Mouse (Mus musculus): Measurements from ENCODE around the gene Tmed1. TPM values are rescaled to one million over a fixed set of nuclear protein-coding genes. Genes with fewer than 3 reads are reported as not detected.

The Tmed1 gene
- polyA plus RNA-seq, 2 experiments = 16.3 to 24.8 TPM

- TF ChIP-seq EP300 (IDR thresholded peaks at IDR 0.05; ENCODE audit: low read depth) = no peak
- peak; percentile 3; the same call in 1 of the 2 replicates for TF ChIP-seq CTCF (IDR thresholded peaks at IDR 0.05; ENCODE audit: low read depth)
- no peak overlapping the region for H3K9ac ChIP-seq (replicated peaks)
- H3K27ac ChIP-seq = no peak overlapping the region
- no peak for ATAC-seq (ENCODE audit: insufficient read depth)
- H3K9me3 ChIP-seq (ENCODE audit: control insufficient read depth, low read length) = no peaks in the 10 kb centered on the region
- peaks cover 7 to 24% of the 10 kb centered on the region in 2 experiments for H3K4me1 ChIP-seq (replicated peaks; ENCODE audit: control insufficient read depth in 2 of 2, insufficient read depth in 2 of 2, low read length in 1 of 2)
- DNase-seq (ENCODE audit: low read depth in 3 of 3, low spot score in 3 of 3) = no peak
- H3K4me2 ChIP-seq (ENCODE audit: low read depth) = no peak overlapping the region
- no peaks in the 10 kb centered on the region for H3K27me3 ChIP-seq (ENCODE audit: control insufficient read depth, insufficient read depth, low read length)
- WGBS (ENCODE audit: insufficient replicate concordance) = 93% methylated on average over 4 of the region's 4 CpGs
- H3K4me3 ChIP-seq (ENCODE audit: insufficient read depth in 1 of 2, low read depth in 2 of 2, low read length in 2 of 2) = no peak overlapping the region
- H3K36me3 ChIP-seq (replicated peaks; ENCODE audit: control insufficient read depth, insufficient read depth, low read depth) = peaks cover 2% of the 10 kb centered on the region; the same call in 1 of the 2 replicates
Measured at GRCm38 (mm10) chr9:21513466-21513865, 3.4 kb upstream of the Tmed1 start.

GRCm38 (mm10) chr9:21511052-21511451, 1.0 kb upstream of the Tmed1 start:
- ATAC-seq (ENCODE audit: insufficient read depth) = no peak
- H3K27me3 ChIP-seq (ENCODE audit: control insufficient read depth, insufficient read depth, low read length) = no peaks in the 10 kb centered on the region
- peaks cover 7 to 22% of the 10 kb centered on the region in 2 experiments for H3K4me1 ChIP-seq (replicated peaks; ENCODE audit: control insufficient read depth in 2 of 2, insufficient read depth in 2 of 2, low read length in 1 of 2)
- no peaks in the 10 kb centered on the region for H3K9me3 ChIP-seq (ENCODE audit: control insufficient read depth, low read length)
- TF ChIP-seq EP300 (IDR thresholded peaks at IDR 0.05; ENCODE audit: low read depth) (no peak), CTCF (IDR thresholded peaks at IDR 0.05; ENCODE audit: low read depth) (no peak)
- WGBS (ENCODE audit: insufficient replicate concordance) = 61% methylated on average over 9 of the region's 9 CpGs
- peak overlapping the region; percentile 87 for H3K4me2 ChIP-seq (ENCODE audit: low read depth)
- H3K9ac ChIP-seq (replicated peaks) = peak overlapping the region; percentile 66; the same call in 1 of the 2 replicates
- H3K27ac ChIP-seq = peak overlapping the region; percentile 83
- peak overlapping the region; percentile 61 to 94 for H3K4me3 ChIP-seq (ENCODE audit: insufficient read depth in 1 of 2, low read depth in 2 of 2, low read length in 2 of 2)
- no peak for DNase-seq (ENCODE audit: low read depth in 3 of 3, low spot score in 3 of 3)
- H3K36me3 ChIP-seq (replicated peaks; ENCODE audit: control insufficient read depth, insufficient read depth, low read depth) = peaks cover 13% of the 10 kb centered on the region

- peaks cover 16% of the 10 kb centered on the region for H3K36me3 ChIP-seq (replicated peaks; ENCODE audit: control insufficient read depth, insufficient read depth, low read depth)
- peak overlapping the region; percentile 87 for H3K4me2 ChIP-seq (ENCODE audit: low read depth)
- H3K4me3 ChIP-seq (ENCODE audit: insufficient read depth in 1 of 2, low read depth in 2 of 2, low read length in 2 of 2) = peak overlapping the region; percentile 61 to 94
- H3K9ac ChIP-seq (replicated peaks) = peak overlapping the region; percentile 66
- H3K4me1 ChIP-seq (replicated peaks; ENCODE audit: control insufficient read depth in 2 of 2, insufficient read depth in 2 of 2, low read length in 1 of 2) = peaks cover 7 to 22% of the 10 kb centered on the region in 2 experiments
- TF ChIP-seq EP300 (IDR thresholded peaks at IDR 0.05; ENCODE audit: low read depth) (no peak), CTCF (IDR thresholded peaks at IDR 0.05; ENCODE audit: low read depth) (no peak)
- peak overlapping the region; percentile 83 for H3K27ac ChIP-seq
- H3K27me3 ChIP-seq (ENCODE audit: control insufficient read depth, insufficient read depth, low read length) = no peaks in the 10 kb centered on the region
- 4% methylated on average over 7 of the region's 7 CpGs for WGBS (ENCODE audit: insufficient replicate concordance)
- no peak for ATAC-seq (ENCODE audit: insufficient read depth)
- DNase-seq (ENCODE audit: low read depth in 3 of 3, low spot score in 3 of 3) = no peak
- H3K9me3 ChIP-seq (ENCODE audit: control insufficient read depth, low read length) = no peaks in the 10 kb centered on the region
Measured at GRCm38 (mm10) chr9:21510689-21511015, 600 bp upstream of the Tmed1 start.

GRCm38 (mm10) chr9:21508871-21509404, 1.1 kb downstream of the Tmed1 start:
- ATAC-seq (ENCODE audit: insufficient read depth) (no peak), DNase-seq (ENCODE audit: low read depth in 3 of 3, low spot score in 3 of 3) (no peak)
- H3K9ac ChIP-seq (replicated peaks) = peak overlapping the region; percentile 59
- H3K27ac ChIP-seq = no peak overlapping the region
- peak overlapping the region; percentile 87 for H3K4me2 ChIP-seq (ENCODE audit: low read depth)
- TF ChIP-seq CTCF (IDR thresholded peaks at IDR 0.05; ENCODE audit: low read depth) (no peak), EP300 (IDR thresholded peaks at IDR 0.05; ENCODE audit: low read depth) (no peak)
- H3K9me3 ChIP-seq (ENCODE audit: control insufficient read depth, low read length) = no peaks in the 10 kb centered on the region
- no peaks in the 10 kb centered on the region for H3K27me3 ChIP-seq (ENCODE audit: control insufficient read depth, insufficient read depth, low read length)
- H3K4me1 ChIP-seq (replicated peaks; ENCODE audit: control insufficient read depth in 2 of 2, insufficient read depth in 2 of 2, low read length in 1 of 2) = peaks cover 7 to 19% of the 10 kb centered on the region in 2 experiments
- peaks cover 24% of the 10 kb centered on the region for H3K36me3 ChIP-seq (replicated peaks; ENCODE audit: control insufficient read depth, insufficient read depth, low read depth)
- H3K4me3 ChIP-seq (ENCODE audit: insufficient read depth in 1 of 2, low read depth in 2 of 2, low read length in 2 of 2) = peak overlapping the region; percentile 61 to 94
- 75% methylated on average over 7 of the region's 7 CpGs for WGBS (ENCODE audit: insufficient replicate concordance)

GRCm38 (mm10) chr9:21507753-21508430, 2.2 kb downstream of the Tmed1 start:
- TF ChIP-seq CTCF (IDR thresholded peaks at IDR 0.05; ENCODE audit: low read depth) (no peak), EP300 (IDR thresholded peaks at IDR 0.05; ENCODE audit: low read depth) (no peak)
- peaks cover 30% of the 10 kb centered on the region for H3K36me3 ChIP-seq (replicated peaks; ENCODE audit: control insufficient read depth, insufficient read depth, low read depth)
- H3K4me2 ChIP-seq (ENCODE audit: low read depth) = no peak overlapping the region
- H3K27me3 ChIP-seq (ENCODE audit: control insufficient read depth, insufficient read depth, low read length) = no peaks in the 10 kb centered on the region
- no peak for DNase-seq (ENCODE audit: low read depth in 3 of 3, low spot score in 3 of 3)
- H3K9me3 ChIP-seq (ENCODE audit: control insufficient read depth, low read length) = no peaks in the 10 kb centered on the region
- ATAC-seq (ENCODE audit: insufficient read depth) = no peak
- H3K4me3 ChIP-seq (ENCODE audit: insufficient read depth in 1 of 2, low read depth in 2 of 2, low read length in 2 of 2) = no peak overlapping the region
- H3K9ac ChIP-seq (replicated peaks) = no peak overlapping the region
- WGBS (ENCODE audit: insufficient replicate concordance) = 85% methylated on average over 15 of the region's 15 CpGs
- H3K4me1 ChIP-seq (replicated peaks; ENCODE audit: control insufficient read depth in 2 of 2, insufficient read depth in 2 of 2, low read length in 1 of 2) = peaks cover 7 to 19% of the 10 kb centered on the region in 2 experiments
- H3K27ac ChIP-seq = no peak overlapping the region

Data from liver, embryonic 14.5 days (tissue).